Mouse (Mus musculus): Measurements from ENCODE around the gene Nrde2.
A peak's percentile ranks its signal among the peaks of the same experiment; 100 is the strongest.

- TF ChIP-seq CTCF (IDR thresholded peaks at IDR 0.05): no peak
- peak; percentile 87 for TF ChIP-seq EP300 (IDR thresholded peaks at IDR 0.05)
Observed at GRCm38 (mm10) chr12:100127866-100128480, 31.5 kb downstream of the Nrde2 start.
